Mouse (Mus musculus): ENCODE results near the gene Tmem200a.

Gene Tmem200a

DNA sequence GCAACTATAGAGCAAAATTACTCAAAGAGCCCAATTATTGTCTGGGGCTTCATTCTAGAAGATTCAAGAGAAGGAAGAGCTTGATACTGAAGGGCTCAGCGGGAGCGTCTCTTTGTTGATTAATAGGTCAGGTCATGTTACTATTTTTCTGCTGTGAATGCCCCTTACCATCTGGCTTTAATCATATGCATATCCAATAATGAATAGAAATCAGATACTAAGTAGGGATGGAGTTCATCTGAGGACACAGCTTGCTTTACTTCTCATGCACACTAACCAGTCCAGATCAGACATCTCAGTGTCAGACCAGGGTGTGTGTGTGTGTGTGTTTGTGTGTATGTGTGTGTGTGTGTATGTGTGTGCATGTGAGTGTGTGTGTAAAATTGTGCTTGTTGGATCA is 201.1 kb downstream of the Tmem200a start:
- no peak for DNase-seq

DNA sequence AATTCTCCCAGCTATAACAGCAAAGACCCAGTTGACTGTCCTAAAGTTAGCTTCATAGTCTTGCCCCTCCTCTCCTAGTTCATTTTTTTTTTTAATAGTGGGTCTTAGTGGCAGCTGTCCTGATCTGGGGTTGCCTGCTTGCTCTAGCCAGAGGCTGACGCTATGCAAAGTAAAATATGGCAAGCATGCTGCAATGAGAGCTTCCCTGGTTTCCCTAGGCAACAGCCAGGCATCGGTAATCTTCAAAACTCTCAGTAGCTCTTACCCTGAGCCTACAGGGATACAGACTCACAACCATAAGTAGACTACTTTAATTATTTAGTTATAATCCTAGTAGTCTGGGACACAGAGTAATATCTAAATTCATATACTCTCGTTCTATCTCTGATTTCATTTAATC is 202.0 kb downstream of the Tmem200a start:
- DNase-seq, result no peak

DNA sequence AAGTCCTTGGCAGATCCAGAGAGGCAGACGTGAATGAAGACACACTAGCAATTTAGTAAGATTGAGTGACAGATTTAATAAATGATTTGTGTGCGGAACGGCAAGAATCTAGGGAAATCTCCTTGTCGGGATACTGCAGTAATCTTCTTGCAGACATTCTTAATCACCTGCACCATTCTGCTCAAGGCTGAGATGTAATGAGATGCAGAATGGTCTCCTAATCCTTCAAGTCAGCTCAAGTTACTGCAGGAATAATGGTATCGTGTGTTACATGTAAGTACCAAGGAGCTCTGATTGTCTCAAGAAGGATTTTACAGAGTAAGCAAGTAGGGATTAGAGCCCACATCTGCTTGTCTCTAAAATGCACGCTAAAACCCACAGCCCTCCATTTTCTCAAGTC is 210.1 kb downstream of the Tmem200a start:
- no peak for DNase-seq
